Mouse (Mus musculus) heart, postnatal 0 days (tissue): ENCODE results near the gene Gm17606.

Experiments
- CTCF ChIP-seq: IDR thresholded peaks from 2 replicates; pipeline ENCODE4 v1.5.1; 2016; ENCODE audit warnings: antibody characterized with exemption, control low read depth, low read depth
- EP300 ChIP-seq: IDR thresholded peaks from 2 replicates; pipeline ENCODE4 v1.6.1; 2016; ENCODE audit warnings: antibody characterized with exemption, low read depth

GRCm38 (mm10) chr14:54609245-54609644 is 31.5 kb upstream of the Gm17606 start:
- TF ChIP-seq EP300: no peak
- TF ChIP-seq CTCF: no peak
